8 mouse cellular contexts compared by ENCODE assay signal in genomic region chr16:35982902-35983516, GRCm38 (mm10). TPM values are rescaled to one million over a fixed set of nuclear protein-coding genes. Genes with fewer than 3 reads are reported as not detected.
A peak's percentile ranks its signal among the peaks of the same experiment; 100 is the strongest.
DNase-seq lines count a peak whose midpoint lies in the region; ATAC-seq and TF ChIP-seq lines count a peak whose summit lies in the region.

No protein-coding gene starts in this region.

- H3K27me3 ChIP-seq in hindbrain, postnatal 0 days (ENCODE audit: insufficient read depth, low read length), result no peaks in the 10 kb centered on the region

- TF ChIP-seq CTCF in gastrocnemius, adult 2 months (IDR thresholded peaks at IDR 0.05), result no peak
- no peak for TF ChIP-seq CTCF in hindbrain, postnatal 0 days (IDR thresholded peaks at IDR 0.05; ENCODE audit: low read depth)
- TF ChIP-seq CTCF in left cerebral cortex, adult 2 months (IDR thresholded peaks at IDR 0.05), result no peak

- no peaks in the 10 kb centered on the region for H3K36me3 ChIP-seq in hindbrain, postnatal 0 days (ENCODE audit: insufficient read depth, low read length)

- peak overlapping the region; percentile 99 for H3K27ac ChIP-seq in gastrocnemius, adult 2 months
- peak overlapping the region; percentile 99 for H3K27ac ChIP-seq in hindbrain, postnatal 0 days
- H3K27ac ChIP-seq in left cerebral cortex, adult 2 months, result peak overlapping the region; percentile 96

- H3K4me1 ChIP-seq in hindbrain, postnatal 0 days (ENCODE audit: insufficient read depth, low read length), result no peaks in the 10 kb centered on the region

- WGBS in hindbrain, postnatal 0 days, result under 1% methylated on average over 42 of the region's 54 CpGs

- H3K9me3 ChIP-seq in hindbrain, postnatal 0 days (ENCODE audit: low read length), result no peaks in the 10 kb centered on the region

- peak; percentile 76 for DNase-seq in WW6 (ENCODE audit: low read depth, low spot score)
- DNase-seq in cerebellum, postnatal 4 days (ENCODE audit: low spot score in 2 of 2), result peak; percentile 79 to 90
- peak; percentile 96 for DNase-seq in gastrocnemius, adult 2 months
- DNase-seq in hindbrain, postnatal 0 days (ENCODE audit: low spot score), result peak; percentile 97
- peak; percentile 93 to 94 for DNase-seq in left cerebral cortex, adult 2 months (ENCODE audit: extremely low spot score in 1 of 2, low spot score in 2 of 2)
- DNase-seq in right cerebral cortex, adult 2 months (ENCODE audit: low spot score in 2 of 2), result peak; percentile 87 to 90
- peak; percentile 89 for DNase-seq in urinary bladder, postnatal 14 days (ENCODE audit: low spot score)

- peak; percentile 95 for ATAC-seq in hindbrain, postnatal 0 days
- peak; percentile 78 for ATAC-seq in megakaryocyte, adult 5-6 weeks (ENCODE audit: poor library complexity, severe bottlenecking)

- peak overlapping the region; percentile 83 for H3K4me2 ChIP-seq in hindbrain, postnatal 0 days (ENCODE audit: low read depth, low read length)

- peak overlapping the region; percentile 90 for H3K4me3 ChIP-seq in gastrocnemius, adult 2 months
- H3K4me3 ChIP-seq in hindbrain, postnatal 0 days (ENCODE audit: low read length), result peak overlapping the region; percentile 88
- H3K4me3 ChIP-seq in left cerebral cortex, adult 2 months, result peak overlapping the region; percentile 86

- H3K9ac ChIP-seq in hindbrain, postnatal 0 days (replicated peaks; ENCODE audit: low read length), result peak overlapping the region; percentile 97

- intact Hi-C loops in gastrocnemius, adult 2 months (cut with DNase I), result loop anchor here (2.0 kb wide), 1 partner anchor 88 kb away; the partner anchor contains the start of genes Ccdc58 and Fam162a
- intact Hi-C loops in left cerebral cortex, adult 2 months (cut with DNase I), result loop anchor here (2.0 kb wide), 1 partner anchor 88 kb away; the partner anchor contains the start of genes Ccdc58 and Fam162a

RNA-seq across cellular contexts. Expression of gene Kpna1, which starts 4.5 kb away (rescaled TPM):
- total RNA-seq in gastrocnemius, adult 2 months (2021), result 100 to 1,000 TPM; 176 to 180 TPM
- 53.8 and 55.9 TPM in 2 replicates for total RNA-seq in hindbrain, postnatal 0 days (2014; rRNA removed)
- 54.6 and 55.2 TPM in 2 replicates for polyA plus RNA-seq in hindbrain, postnatal 0 days (2015; fragmentation: Nextera tagmentation; extraction: Ambion mirVana)
- total RNA-seq in left cerebral cortex, adult 2 months (2021), result 100 to 1,000 TPM; 132 to 157 TPM
- 36.0 and 39.1 TPM in 2 replicates for total RNA-seq in megakaryocyte, adult 5-6 weeks (2015)
- 29.4 and 31.9 TPM in 2 replicates for total RNA-seq in megakaryocyte, adult 5-6 weeks (2017)

RNA-seq across cellular contexts. Expression of gene Dtx3l, which starts 44.1 kb away (rescaled TPM):
- 1 to 10 TPM; 3.3 to 4.5 TPM for total RNA-seq in gastrocnemius, adult 2 months (2021)
- 0.93 and 2.5 TPM in 2 replicates for total RNA-seq in hindbrain, postnatal 0 days (2014; rRNA removed)
- polyA plus RNA-seq in hindbrain, postnatal 0 days (2015; fragmentation: Nextera tagmentation; extraction: Ambion mirVana), result 1.2 and 1.5 TPM in 2 replicates
- 1 to 10 TPM; 3.5 to 3.6 TPM for total RNA-seq in left cerebral cortex, adult 2 months (2021)
- total RNA-seq in megakaryocyte, adult 5-6 weeks (2015), result 32.6 and 36.5 TPM in 2 replicates
- 50.0 and 51.3 TPM in 2 replicates for total RNA-seq in megakaryocyte, adult 5-6 weeks (2017)

RNA-seq across cellular contexts. Expression of gene Parp9, which starts 44.7 kb away (rescaled TPM):
- total RNA-seq in gastrocnemius, adult 2 months (2021), result 1 to 10 TPM; 3.7 to 4.9 TPM
- total RNA-seq in hindbrain, postnatal 0 days (2014; rRNA removed), result 2.5 and 3.5 TPM in 2 replicates
- 3.6 and 3.8 TPM in 2 replicates for polyA plus RNA-seq in hindbrain, postnatal 0 days (2015; fragmentation: Nextera tagmentation; extraction: Ambion mirVana)
- 1 to 10 TPM; 2.3 to 3.9 TPM for total RNA-seq in left cerebral cortex, adult 2 months (2021)
- 25.0 and 26.3 TPM in 2 replicates for total RNA-seq in megakaryocyte, adult 5-6 weeks (2015)
- total RNA-seq in megakaryocyte, adult 5-6 weeks (2017), result 48.2 and 63.1 TPM in 2 replicates

RNA-seq across cellular contexts. Expression of gene Wdr5b, which starts 58.0 kb away (rescaled TPM):
- 1 to 10 TPM; 1.3 to 1.9 TPM for total RNA-seq in gastrocnemius, adult 2 months (2021)
- 5.6 and 6.1 TPM in 2 replicates for total RNA-seq in hindbrain, postnatal 0 days (2014; rRNA removed)
- polyA plus RNA-seq in hindbrain, postnatal 0 days (2015; fragmentation: Nextera tagmentation; extraction: Ambion mirVana), result 4.9 and 6.8 TPM in 2 replicates
- total RNA-seq in left cerebral cortex, adult 2 months (2021), result 1 to 10 TPM; 4.4 to 4.7 TPM
- total RNA-seq in megakaryocyte, adult 5-6 weeks (2015), result 5.5 and 6.9 TPM in 2 replicates
- 11.7 and 12.0 TPM in 2 replicates for total RNA-seq in megakaryocyte, adult 5-6 weeks (2017)

Comparison
In these comparisons a context has a peak if more than half of its experiments do, and no peak if none do; other contexts are left out.
1. Peak in every context shown above with its lines: DNase-seq, ATAC-seq, H3K4me3 ChIP-seq and H3K27ac ChIP-seq.